8 mouse cellular contexts compared by ENCODE assay signal in the genomic region with DNA sequence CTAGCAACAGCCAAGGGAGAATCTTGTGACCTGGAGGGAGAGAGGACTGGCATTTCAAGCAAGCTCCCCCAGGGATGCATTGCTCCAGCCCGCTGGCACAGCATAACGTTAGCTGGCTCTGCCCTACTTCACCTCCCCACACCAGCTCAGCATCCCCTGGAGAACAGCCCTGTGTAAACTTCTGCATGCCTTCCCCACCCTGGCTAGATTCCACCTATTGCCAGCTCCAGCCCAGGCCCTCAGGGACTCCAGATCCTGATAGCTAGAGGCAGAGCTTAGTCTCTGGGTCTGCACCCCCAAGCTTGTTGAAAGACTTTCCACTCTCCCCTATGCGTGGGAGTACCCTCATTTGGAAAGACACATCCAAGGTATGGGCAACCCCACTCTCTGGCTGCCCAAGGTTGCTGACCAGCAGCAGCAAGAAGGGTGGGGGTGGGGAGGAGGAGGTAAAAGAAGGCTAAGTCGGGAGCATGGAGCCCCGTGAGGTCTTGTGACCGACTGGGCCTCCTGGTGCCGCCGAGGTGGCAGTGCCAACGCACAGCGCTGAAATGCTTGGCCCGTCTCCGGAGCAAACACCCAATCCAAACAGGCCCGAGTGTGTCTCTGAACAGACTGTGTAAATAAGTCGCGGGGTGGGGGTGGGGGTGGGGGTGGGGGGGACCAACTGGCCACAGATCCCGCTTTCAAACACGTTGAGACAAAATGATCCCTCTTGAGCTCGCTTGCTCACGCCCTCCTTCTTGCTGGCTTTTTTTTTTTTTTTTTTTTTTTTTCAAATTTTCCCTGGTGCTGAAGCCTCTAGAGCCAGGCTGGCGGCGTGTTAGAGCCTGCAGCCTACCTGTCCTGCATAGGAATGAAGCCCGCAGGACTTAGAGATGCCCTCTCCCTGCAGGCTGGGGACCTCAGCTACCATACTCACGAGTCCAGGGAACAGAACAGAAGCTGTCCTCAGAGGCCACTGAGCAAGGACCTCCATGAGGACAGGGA.
A peak's percentile ranks its signal among the peaks of the same experiment; 100 is the strongest.
DNase-seq lines count a peak whose midpoint lies in the region; ATAC-seq lines count a peak whose summit lies in the region.

No protein-coding gene starts in this region.

- ATAC-seq in hindbrain, embryonic 15.5 days (ENCODE audit: low FRiP score, low read depth): peak; percentile 74

- H3K4me3 ChIP-seq in brown adipose tissue, adult 24 weeks (ENCODE audit: insufficient read depth, low read depth, low read length): no peak overlapping the region
- no peak overlapping the region for H3K4me3 ChIP-seq in hindbrain, embryonic 15.5 days

- H3K27me3 ChIP-seq in hindbrain, embryonic 15.5 days: no peaks in the 10 kb centered on the region

- H3K36me3 ChIP-seq in hindbrain, embryonic 15.5 days: no peaks in the 10 kb centered on the region

- H3K4me2 ChIP-seq in hindbrain, embryonic 15.5 days: no peak overlapping the region

- H3K9ac ChIP-seq in hindbrain, embryonic 15.5 days: no peak overlapping the region

- 68% methylated on average over 23 of the region's 23 CpGs for WGBS in hindbrain, embryonic 15.5 days

- H3K9me3 ChIP-seq in hindbrain, embryonic 15.5 days: no peaks in the 10 kb centered on the region

- peaks cover 2% of the 10 kb centered on the region; the same call in 1 of the 2 replicates for H3K4me1 ChIP-seq in brown adipose tissue, adult 24 weeks (ENCODE audit: control insufficient read depth, insufficient read depth, insufficient read length, low read length)
- peaks cover 8% of the 10 kb centered on the region for H3K4me1 ChIP-seq in hindbrain, embryonic 15.5 days (replicated peaks)

- DNase-seq in heart, adult 11 months: peak; percentile 91
- DNase-seq in heart, adult 9 months (ENCODE audit: low spot score in 2 of 2): no peak
- DNase-seq in lung, adult 18-20 months: peak; percentile 82 to 87
- no peak for DNase-seq in thymus, adult 18-20 months
- no peak for DNase-seq in thymus, postnatal 25 days
- no peak for DNase-seq in testis, postnatal 14 days (ENCODE audit: low spot score)

- H3K27ac ChIP-seq in brown adipose tissue, adult 24 weeks (replicated peaks; ENCODE audit: low read depth, low read length): peak overlapping the region; percentile 62
- H3K27ac ChIP-seq in hindbrain, embryonic 15.5 days (replicated peaks): peak overlapping the region; percentile 38; the same call in 1 of the 2 replicates

Comparison
In these comparisons a context has a peak if more than half of its experiments do, and no peak if none do; other contexts are left out.
1. DNase-seq: peak in heart, adult 11 months (single experiment) and lung, adult 18-20 months (2 of 2); none in heart, adult 9 months (0 of 2), thymus, adult 18-20 months (0 of 2), thymus, postnatal 25 days (single experiment) and testis, postnatal 14 days (single experiment).